Mouse (Mus musculus) testis, adult 2 months (tissue): Measurements from ENCODE around the gene Lrmda.

Source experiments
- CTCF ChIP-seq: fragments of 200-500 bp; IDR thresholded peaks from 2 replicates; pipeline ENCODE4 v1.5.1; 2012; ENCODE audit warnings: low read depth, mild to moderate bottlenecking, inconsistent platforms, low read length, moderate library complexity; ENCODE audit not compliant: control insufficient read depth, insufficient read depth, insufficient replicate concordance
- POLR2A ChIP-seq: fragments of 200-500 bp; IDR thresholded peaks from 2 replicates; pipeline ENCODE4 v1.6.1; 2012; ENCODE audit warnings: low read depth, mild to moderate bottlenecking, inconsistent platforms, low read length, moderate library complexity; ENCODE audit not compliant: control insufficient read depth

DNA sequence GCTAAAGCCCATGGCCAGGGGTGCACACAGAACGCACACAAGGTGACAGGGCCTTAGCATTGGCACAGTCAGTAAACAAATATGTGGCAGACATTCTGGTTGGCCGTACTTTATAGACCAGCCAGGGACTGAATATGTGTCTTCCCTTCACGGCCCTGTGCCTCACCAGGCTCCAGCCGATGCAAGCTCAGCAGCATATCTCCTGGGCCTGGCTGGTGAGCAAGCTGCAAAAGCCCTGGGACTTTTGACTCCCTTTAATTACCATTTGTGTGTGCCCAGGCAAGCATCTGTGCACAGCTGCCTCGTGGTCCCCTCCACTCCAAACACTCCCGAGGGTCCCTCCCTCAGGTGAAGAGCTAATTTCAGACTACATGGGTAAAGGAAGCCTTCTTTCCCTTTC, 556.9 kb downstream of the Lrmda start:
- no peak for TF ChIP-seq CTCF
- TF ChIP-seq POLR2A, result no peak
